Mouse (Mus musculus): ENCODE data around the gene Add2.

Gene Add2

GRCm38 (mm10) chr6:86141284-86141683 is 112.8 kb downstream of the Add2 start:
- DNase-seq (ENCODE audit: low spot score), result no peak

GRCm38 (mm10) chr6:86141820-86142219 is 113.3 kb downstream of the Add2 start:
- DNase-seq (ENCODE audit: low spot score), result peak; percentile 39

- no peak for DNase-seq (ENCODE audit: low spot score)
These were observed 116.5 kb downstream of the Add2 start for GRCm38 (mm10) chr6:86144986-86145385.

- no peak for DNase-seq (ENCODE audit: low spot score)
These were observed 120.0 kb downstream of the Add2 start for GRCm38 (mm10) chr6:86148518-86148917.

GRCm38 (mm10) chr6:86149001-86149400 is 120.5 kb downstream of the Add2 start:
- DNase-seq (ENCODE audit: low spot score), result no peak

GRCm38 (mm10) chr6:86152676-86153075 is 124.2 kb downstream of the Add2 start:
- DNase-seq (ENCODE audit: low spot score), result no peak

GRCm38 (mm10) chr6:86153436-86153990 is 125.0 kb downstream of the Add2 start:
- no peak for DNase-seq (ENCODE audit: low spot score)

GRCm38 (mm10) chr6:86154006-86154405 is 125.5 kb downstream of the Add2 start:
- no peak for DNase-seq (ENCODE audit: low spot score)

- no peak for DNase-seq (ENCODE audit: low spot score)
These were observed 126.0 kb downstream of the Add2 start for GRCm38 (mm10) chr6:86154481-86154880.

GRCm38 (mm10) chr6:86157253-86158234 is 129.1 kb downstream of the Add2 start:
- DNase-seq (ENCODE audit: low spot score), result no peak

GRCm38 (mm10) chr6:86160878-86161277 is 132.4 kb downstream of the Add2 start:
- DNase-seq (ENCODE audit: low spot score), result no peak

GRCm38 (mm10) chr6:86161586-86161985 is 133.1 kb downstream of the Add2 start:
- no peak for DNase-seq (ENCODE audit: low spot score)

- no peak for DNase-seq (ENCODE audit: low spot score)
These were observed 135.5 kb downstream of the Add2 start for GRCm38 (mm10) chr6:86164028-86164427.

- no peak for DNase-seq (ENCODE audit: low spot score)
These were observed 137.9 kb downstream of the Add2 start for GRCm38 (mm10) chr6:86166426-86166825.

GRCm38 (mm10) chr6:86167851-86168250 is 139.4 kb downstream of the Add2 start:
- DNase-seq (ENCODE audit: low spot score), result no peak

GRCm38 (mm10) chr6:86169166-86169565 is 140.7 kb downstream of the Add2 start:
- DNase-seq (ENCODE audit: low spot score), result no peak
